Mouse (Mus musculus): Measurements from ENCODE around the gene D11Wsu47e.

GRCm38 (mm10) chr11:113727992-113728391 is 43.8 kb downstream of the D11Wsu47e start:
- TF ChIP-seq CHD2 (IDR thresholded peaks at IDR 0.05; ENCODE audit: low read depth, low read length) (no peak), HCFC1 (IDR thresholded peaks at IDR 0.05; ENCODE audit: borderline replicate concordance, insufficient read depth, low read length) (no peak), ZNF384 (IDR thresholded peaks at IDR 0.05; ENCODE audit: low read depth, low read length) (no peak), ZC3H11A (IDR thresholded peaks at IDR 0.05; ENCODE audit: borderline replicate concordance, low read depth, low read length) (no peak), MAFK (IDR thresholded peaks at IDR 0.05; ENCODE audit: insufficient read depth, low read depth, low read length) (no peak)

All from ES-E14 (cell line).